Comparison of ENCODE assay signal across 22 mouse cellular contexts in the genomic region with DNA sequence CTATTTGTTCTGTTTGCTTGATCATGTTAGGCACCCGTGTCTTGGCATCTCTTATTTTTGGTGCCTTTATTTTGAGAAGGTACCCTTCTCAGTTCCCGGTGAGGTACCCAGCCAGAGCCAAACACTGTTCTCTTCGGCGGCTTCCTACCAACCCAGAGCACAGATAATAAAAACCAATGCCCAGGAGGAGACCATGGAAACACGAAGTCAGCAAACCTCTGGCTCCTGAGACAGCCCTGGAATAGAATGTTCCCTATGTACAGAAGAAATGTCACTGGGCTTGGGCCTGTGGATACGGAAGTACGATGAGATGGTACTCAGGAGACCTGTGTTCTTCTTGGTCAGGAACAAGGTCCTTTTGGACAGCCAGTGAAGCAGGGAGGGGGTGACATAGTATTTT.
"Had no signal": no experiment of that assay in that cellular context is flagged by ENCODE, and none has a peak within 500 bp of the region (broad histone marks: within the 10 kb centered on the region; RNA-seq: fewer than 3 reads in every experiment).

No protein-coding gene starts in this region.

- H3K27me3 ChIP-seq: heart, embryonic 13.5 days; heart, embryonic 15.5 days; hindbrain, embryonic 12.5 days; intestine, embryonic 15.5 days; limb, embryonic 13.5 days; limb, embryonic 15.5 days had no signal

- H3K9ac ChIP-seq: heart, embryonic 13.5 days; heart, embryonic 15.5 days; hindbrain, embryonic 12.5 days; hindbrain, embryonic 14.5 days; intestine, embryonic 15.5 days; limb, embryonic 13.5 days; limb, embryonic 15.5 days; liver, embryonic 14.5 days had no signal

- H3K27ac ChIP-seq: heart, adult 2 months; heart, embryonic 13.5 days; heart, embryonic 15.5 days; hindbrain, embryonic 10.5 days; hindbrain, embryonic 12.5 days; hindbrain, embryonic 14.5 days; intestine, embryonic 15.5 days; layer of hippocampus, adult 2 months; limb, embryonic 13.5 days; limb, embryonic 15.5 days; liver, embryonic 14.5 days had no signal

- H3K9me3 ChIP-seq: heart, embryonic 13.5 days; hindbrain, embryonic 12.5 days; intestine, embryonic 15.5 days; limb, embryonic 15.5 days had no signal

- H3K4me3 ChIP-seq: heart, adult 2 months; heart, embryonic 13.5 days; heart, embryonic 15.5 days; hindbrain, embryonic 10.5 days; hindbrain, embryonic 12.5 days; intestine, embryonic 15.5 days; layer of hippocampus, adult 2 months; limb, embryonic 13.5 days; limb, embryonic 15.5 days had no signal

- H3K4me1 ChIP-seq: heart, embryonic 13.5 days; heart, embryonic 15.5 days; hindbrain, embryonic 10.5 days; hindbrain, embryonic 12.5 days; intestine, embryonic 15.5 days; limb, embryonic 13.5 days; limb, embryonic 15.5 days had no signal

- DNase-seq: gastrocnemius, postnatal 36 days; heart, adult 2 months; heart, postnatal 4 days; kidney, postnatal 10 days; kidney, postnatal 4 days; left cerebral cortex, postnatal 4 days had no signal

- ATAC-seq: forebrain, embryonic 16.5 days; hindbrain, embryonic 16.5 days; inflammation-experienced regulatory T-cells, adult 6 months; intestine, embryonic 15.5 days; intestine, postnatal 0 days had no signal

- H3K4me2 ChIP-seq: heart, embryonic 11.5 days; heart, embryonic 13.5 days; heart, embryonic 15.5 days; hindbrain, embryonic 12.5 days; hindbrain, embryonic 14.5 days; intestine, embryonic 15.5 days; limb, embryonic 13.5 days; limb, embryonic 15.5 days; liver, embryonic 11.5 days had no signal
